Mouse (Mus musculus) midbrain, postnatal 0 days (tissue): ENCODE measurements around the gene Dlx6. TPM values are rescaled to one million over a fixed set of nuclear protein-coding genes. Genes with fewer than 3 reads are reported as not detected.

Source experiments
- ATAC-seq: fragments of 200-750 bp; cut with Nextera tagmentation; 2 replicates; pipeline ENCODE4 v1.8.0; 2017; ENCODE audit warnings: moderate number of reproducible peaks, mild to moderate bottlenecking, moderate TSS enrichment, moderate library complexity; ENCODE audit not compliant: low FRiP score
- DNase-seq: peaks from one replicate; pipeline ENCODE4 v3.0.0-alpha.2; 2015; ENCODE audit warnings: low spot score
- H3K27ac ChIP-seq: fragments of 300-500 bp; sonication (generic); 2 replicates; pipeline ENCODE4 v1.5.1; 2014; ENCODE audit warnings: low read depth, mild to moderate bottlenecking, low read length, mixed read lengths
- H3K27me3 ChIP-seq: fragments of 300-500 bp; sonication (generic); 2 replicates; pipeline ENCODE4 v1.6.1; 2014; ENCODE audit warnings: low read length, control low read depth, mixed read lengths; ENCODE audit not compliant: insufficient read depth
- H3K36me3 ChIP-seq: fragments of 300-500 bp; sonication (generic); 2 replicates; pipeline ENCODE4 v1.6.1; 2014; ENCODE audit warnings: low read length, control low read depth, mixed read lengths; ENCODE audit not compliant: insufficient read depth
- H3K4me1 ChIP-seq: fragments of 300-500 bp; sonication (generic); 2 replicates; pipeline ENCODE4 v1.6.1; 2014; ENCODE audit warnings: mild to moderate bottlenecking, control low read depth, antibody characterized with exemption, low read length, mixed read lengths; ENCODE audit not compliant: insufficient read depth
- H3K4me2 ChIP-seq: fragments of 300-500 bp; sonication (generic); 2 replicates; pipeline ENCODE4 v1.6.1; 2014; ENCODE audit warnings: low read depth, mild to moderate bottlenecking, low read length, mixed read lengths; ENCODE audit not compliant: poor library complexity, severe bottlenecking
- H3K4me3 ChIP-seq: fragments of 300-500 bp; sonication (generic); 2 replicates; pipeline ENCODE4 v1.5.1; 2014; ENCODE audit warnings: low read depth, mild to moderate bottlenecking, low read length, moderate library complexity
- H3K9ac ChIP-seq: fragments of 300-500 bp; sonication (generic); replicated peaks from 2 replicates; pipeline ENCODE4 v1.6.1; 2014; ENCODE audit warnings: mild to moderate bottlenecking, low read length, moderate library complexity, mixed read lengths; ENCODE audit not compliant: poor library complexity, severe bottlenecking
- H3K9me3 ChIP-seq: fragments of 300-500 bp; sonication (generic); 2 replicates; pipeline ENCODE4 v1.6.1; 2016; ENCODE audit warnings: low read length, control low read depth
- CTCF ChIP-seq: IDR thresholded peaks from 2 replicates; pipeline ENCODE4 v1.5.1; 2016; ENCODE audit warnings: antibody characterized with exemption, mild to moderate bottlenecking
- WGBS: fragments of 180-500 bp; shearing (Covaris S2); extraction: QIAGEN DNeasy Blood & Tissue Kit; methylation state at CpG from one replicate; pipeline ENCODE4 v1.1.7; 2014; 5-methylcytosine and 5-hydroxymethylcytosine counted together
- polyA plus RNA-seq: library from polyadenylated mRNA; unstranded; fragments of >200 nt; fragmentation: Nextera tagmentation; extraction: Ambion mirVana; gene quantifications from 2 replicates; pipeline ENCODE4 v1.2.1, GENCODE M21; 2015
- total RNA-seq: library from RNA; depleted of rRNA; stranded (reverse); fragments of >200 nt; gene quantifications from 2 replicates; pipeline ENCODE4 v1.2.3, GENCODE M21; 2014; rRNA removed

Gene Dlx6
- total RNA-seq (0.57 and 1.5 TPM in 2 replicates), polyA plus RNA-seq (0.81 and 1.1 TPM in 2 replicates)

GRCm38 (mm10) chr6:6863160-6863870, at the start of gene Dlx6:
TSS of gene Dlx6 (plus strand) at chr6:6863334.
- DNase-seq (no peak), ATAC-seq (peak; percentile 50)
- Histone ChIP-seq H3K27me3 (peaks cover 73% of the 10 kb centered on the region), H3K9me3 (no peaks in the 10 kb centered on the region), H3K4me2 (peak within 1 kb of the TSS; percentile 51), H3K4me3 (peak within 1 kb of the TSS; percentile 27), H3K4me1 (no peaks in the 10 kb centered on the region), H3K36me3 (no peaks in the 10 kb centered on the region), H3K27ac (no peak within 1 kb of the TSS), H3K9ac (no peak within 1 kb of the TSS)
- TF ChIP-seq CTCF = no peak
- under 1% methylated on average over 34 of the region's 52 CpGs for WGBS

DNA sequence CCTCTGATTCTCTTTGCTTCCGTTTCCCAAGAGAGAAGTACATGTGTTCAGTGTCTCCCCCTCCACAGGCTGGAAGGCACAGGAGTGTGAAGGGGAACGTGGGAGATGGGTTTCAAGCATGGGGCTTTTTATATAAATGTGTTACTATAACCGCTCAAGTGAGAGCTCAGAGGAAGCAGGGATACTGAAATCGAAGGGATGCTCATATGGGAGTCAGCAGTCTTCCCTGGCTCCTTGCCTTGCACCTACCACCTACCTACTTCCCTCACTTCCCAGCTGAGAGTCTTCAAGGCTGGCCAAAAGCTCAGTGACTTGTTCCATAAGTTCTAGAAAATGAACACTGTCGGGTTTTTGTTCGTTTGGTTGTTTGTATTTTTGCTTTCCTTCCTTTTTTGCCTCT, 46.3 kb upstream of the Dlx6 start:
- no peak for ATAC-seq
- Histone ChIP-seq H3K4me1 (no peaks in the 10 kb centered on the region), H3K27ac (no peak overlapping the region), H3K9me3 (no peaks in the 10 kb centered on the region), H3K9ac (no peak overlapping the region), H3K36me3 (no peaks in the 10 kb centered on the region), H3K4me3 (no peak overlapping the region), H3K27me3 (no peaks in the 10 kb centered on the region), H3K4me2 (no peak overlapping the region)
- no peak for TF ChIP-seq CTCF
- no peak for DNase-seq
- WGBS = 87% methylated on average over 6 of the region's 6 CpGs

GRCm38 (mm10) chr6:6818036-6818788, 44.9 kb upstream of the Dlx6 start:
- TF ChIP-seq CTCF = no peak
- ATAC-seq (no peak), DNase-seq (peak; percentile 10)
- no peaks in the 10 kb centered on the region for H3K9me3 ChIP-seq
- H3K9ac ChIP-seq = no peak overlapping the region
- no peaks in the 10 kb centered on the region for H3K27me3 ChIP-seq
- H3K36me3 ChIP-seq = no peaks in the 10 kb centered on the region
- H3K4me2 ChIP-seq = no peak overlapping the region
- no peak overlapping the region for H3K4me3 ChIP-seq
- H3K27ac ChIP-seq = no peak overlapping the region
- no peaks in the 10 kb centered on the region for H3K4me1 ChIP-seq
- WGBS = 58% methylated on average over 8 of the region's 9 CpGs

GRCm38 (mm10) chr6:6819134-6819533, 44.0 kb upstream of the Dlx6 start:
- Histone ChIP-seq H3K27ac (no peak overlapping the region), H3K9me3 (no peaks in the 10 kb centered on the region), H3K4me2 (no peak overlapping the region), H3K4me1 (no peaks in the 10 kb centered on the region), H3K36me3 (no peaks in the 10 kb centered on the region), H3K9ac (no peak overlapping the region), H3K27me3 (no peaks in the 10 kb centered on the region), H3K4me3 (no peak overlapping the region)
- no peak for TF ChIP-seq CTCF
- no peak for ATAC-seq
- WGBS = 13% methylated on average over 7 of the region's 7 CpGs
- no peak for DNase-seq

DNA sequence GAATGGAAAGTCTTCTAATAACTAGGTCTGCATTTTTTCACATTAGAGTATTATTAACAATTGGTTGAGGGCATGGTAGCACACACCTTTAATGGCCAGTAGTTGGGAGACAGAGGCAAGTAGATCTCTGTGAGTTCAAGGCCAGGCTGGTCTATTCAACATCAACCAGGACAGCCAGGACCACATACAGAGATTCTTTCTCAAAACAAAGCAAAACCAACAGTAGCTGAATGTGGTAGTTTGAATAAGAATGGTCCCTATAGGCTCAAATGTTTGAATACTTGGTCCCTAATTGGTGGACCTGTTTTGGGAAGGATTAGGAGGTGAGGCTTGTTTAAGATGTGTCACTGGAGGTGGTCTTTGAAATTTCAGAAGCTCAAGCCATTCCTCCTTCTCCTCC, 37.8 kb upstream of the Dlx6 start:
- no peaks in the 10 kb centered on the region for H3K9me3 ChIP-seq
- no peak for TF ChIP-seq CTCF
- H3K27me3 ChIP-seq = no peaks in the 10 kb centered on the region
- no peak overlapping the region for H3K27ac ChIP-seq
- no peaks in the 10 kb centered on the region for H3K36me3 ChIP-seq
- ATAC-seq (no peak), DNase-seq (no peak)
- no peak overlapping the region for H3K4me3 ChIP-seq
- no peak overlapping the region for H3K9ac ChIP-seq
- no peaks in the 10 kb centered on the region for H3K4me1 ChIP-seq
- no peak overlapping the region for H3K4me2 ChIP-seq

- Histone ChIP-seq H3K9ac (no peak overlapping the region), H3K27me3 (no peaks in the 10 kb centered on the region), H3K4me1 (no peaks in the 10 kb centered on the region), H3K36me3 (no peaks in the 10 kb centered on the region), H3K9me3 (no peaks in the 10 kb centered on the region), H3K4me3 (no peak overlapping the region), H3K4me2 (no peak overlapping the region), H3K27ac (no peak overlapping the region)
- 87% methylated on average over 1 of the region's 1 CpGs for WGBS
- DNase-seq = no peak
- no peak for ATAC-seq
- no peak for TF ChIP-seq CTCF
Observed at GRCm38 (mm10) chr6:6826861-6827260, 36.3 kb upstream of the Dlx6 start.
